ENCODE assay signal across 16 mouse cellular contexts in the genomic region with DNA sequence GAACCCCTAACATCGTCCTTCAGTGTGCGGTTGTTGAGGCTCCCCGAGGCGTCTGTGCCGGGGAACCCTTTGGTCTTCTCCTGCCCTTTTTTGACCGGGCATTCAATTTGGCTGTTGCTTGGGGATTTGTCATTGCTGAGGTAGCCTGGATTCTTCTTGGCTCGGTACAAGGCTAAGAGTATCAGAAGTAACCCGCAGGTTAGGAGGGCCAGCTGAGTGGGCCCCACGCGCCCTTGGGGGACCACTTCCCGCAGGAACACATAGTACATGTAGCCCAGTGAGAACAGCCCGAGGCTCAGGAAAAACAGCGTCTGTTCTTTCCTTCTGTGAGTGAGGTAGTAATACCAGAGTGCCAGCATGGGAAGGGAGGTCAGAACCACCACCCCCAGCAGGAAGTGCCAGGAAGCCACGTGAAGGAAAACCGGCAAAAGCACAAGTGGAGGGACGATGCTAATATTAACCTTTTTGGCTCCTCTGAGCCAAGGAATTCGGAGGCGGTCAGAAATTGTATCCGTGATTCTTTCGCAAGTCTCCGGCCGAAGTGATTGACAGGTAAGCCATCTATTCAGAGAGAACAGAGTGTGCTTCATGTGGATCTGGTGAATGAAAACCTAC. TPM values are rescaled to one million over a fixed set of nuclear protein-coding genes. Genes with fewer than 3 reads are reported as not detected.
DNase-seq lines count a peak whose midpoint lies in the region; TF ChIP-seq lines count a peak whose summit lies in the region.
"Had no signal": no experiment of that assay in that cellular context is flagged by ENCODE, and none has a peak within 500 bp of the region (broad histone marks: within the 10 kb centered on the region; RNA-seq: fewer than 3 reads in every experiment).

No protein-coding gene starts in this region.

- TF ChIP-seq CTCF in left cerebral cortex, adult 2 months (IDR thresholded peaks at IDR 0.05): no peak

- peak overlapping the region; percentile 50; the same call in 1 of the 2 replicates for H3K27ac ChIP-seq in left cerebral cortex, adult 2 months
- H3K27ac ChIP-seq: embryonic facial prominence, embryonic 10.5 days; forebrain, embryonic 10.5 days; heart, embryonic 13.5 days; hindbrain, embryonic 13.5 days; hindbrain, postnatal 0 days had no signal

- DNase-seq in gastrocnemius, adult 8-10 months (ENCODE audit: low spot score in 2 of 2): peak; percentile 19 to 27
- no peak for DNase-seq in gastrocnemius, postnatal 4 days (ENCODE audit: low spot score in 2 of 2)
- DNase-seq in left cerebral cortex, adult 2 months (ENCODE audit: extremely low spot score in 1 of 2, low spot score in 2 of 2): no peak
- no peak for DNase-seq in left cerebral cortex, postnatal 25 days (ENCODE audit: low spot score in 2 of 2)
- peak; percentile 8 for DNase-seq in ZHBTc4 (ENCODE audit: low read depth, low spot score)
- no peak for DNase-seq in cerebellum, adult 9-10 months
- no peak for DNase-seq in ovary, adult 18-20 months (ENCODE audit: low spot score)
- DNase-seq: adrenal gland, postnatal 10 days; cerebellum, adult 11-12 months; cerebellum, adult 9-11 months; kidney, adult 11 months had no signal

- intact Hi-C loops in left cerebral cortex, adult 2 months (cut with DNase I): no loop called here
- intact Hi-C loops in left cerebral cortex, postnatal 25 days (cut with DNase I): no loop called here

- no peak overlapping the region for H3K4me3 ChIP-seq in left cerebral cortex, adult 2 months
- H3K4me3 ChIP-seq: embryonic facial prominence, embryonic 10.5 days; forebrain, embryonic 10.5 days; heart, embryonic 13.5 days; hindbrain, embryonic 13.5 days had no signal

RNA-seq across cellular contexts. Expression of a gene that starts 5.9 kb away (rescaled TPM):
- 10 to 100 TPM in 2 of 4 experiments, 1 to 10 TPM in 2; 8.3 to 13.8 (median 9.4) TPM for total RNA-seq in gastrocnemius, adult 8-10 months (2022)
- total RNA-seq in gastrocnemius, postnatal 4 days (2021): under 1 TPM; 0.08 to 0.20 TPM
- 10 to 100 TPM; 27.0 to 28.2 TPM for total RNA-seq in left cerebral cortex, adult 2 months (2021)
- 10 to 100 TPM; 27.0 to 28.5 TPM for total RNA-seq in left cerebral cortex, postnatal 25 days (2021)

RNA-seq across cellular contexts. Expression of a gene that starts 47.1 kb away (rescaled TPM):
- total RNA-seq in gastrocnemius, adult 8-10 months (2022): 1 to 10 TPM; 6.4 to 8.8 (median 7.4) TPM
- 10 to 100 TPM; 15.2 to 16.7 TPM for total RNA-seq in gastrocnemius, postnatal 4 days (2021)
- total RNA-seq in left cerebral cortex, adult 2 months (2021): 10 to 100 TPM; 36.7 to 37.7 TPM
- 10 to 100 TPM; 27.0 to 33.1 TPM for total RNA-seq in left cerebral cortex, postnatal 25 days (2021)

Comparison
In these comparisons a context has a peak if more than half of its experiments do, and no peak if none do; other contexts are left out.
1. DNase-seq: peak in gastrocnemius, adult 8-10 months (2 of 2) and ZHBTc4 (single experiment); none in gastrocnemius, postnatal 4 days (0 of 2), left cerebral cortex, adult 2 months (0 of 2), left cerebral cortex, postnatal 25 days (0 of 2), cerebellum, adult 9-10 months (single experiment) and ovary, adult 18-20 months (single experiment).
2. RNA of a gene that starts 5.9 kb away (total RNA-seq): 27.0 to 28.5 TPM in left cerebral cortex, postnatal 25 days, 27.0 to 28.2 TPM in left cerebral cortex, adult 2 months and 8.3 to 13.8 TPM in gastrocnemius, adult 8-10 months; 0.08 to 0.20 TPM in gastrocnemius, postnatal 4 days; every median in the first group is over 4 times any median in the second.